Mouse (Mus musculus): ENCODE measurements around the gene Cntnap5b. TPM values are rescaled to one million over a fixed set of nuclear protein-coding genes. Genes with fewer than 3 reads are reported as not detected.

Gene Cntnap5b
- not detected in 2 replicates for polyA plus RNA-seq (2014; fragmentation: Nextera tagmentation; extraction: Ambion mirVana)

DNA sequence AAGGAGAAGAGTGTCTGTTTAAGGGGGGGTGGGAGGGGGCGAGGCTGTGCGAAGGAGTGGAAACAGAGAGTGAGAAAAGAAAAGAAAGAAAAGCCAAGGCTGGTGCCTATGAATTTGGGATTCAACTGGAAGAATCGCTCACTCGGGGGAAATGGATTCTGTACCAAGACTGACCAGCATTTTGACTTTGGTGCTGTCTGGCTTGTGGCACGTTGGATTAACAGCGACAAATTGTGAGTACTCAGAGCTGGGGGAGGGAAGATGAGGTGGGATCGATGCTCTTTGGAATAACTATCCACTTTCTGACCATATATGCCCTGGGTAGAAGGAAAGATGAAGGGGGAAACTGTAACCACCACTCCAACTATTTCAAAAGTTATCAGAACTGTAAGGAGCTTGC lies at the start of gene Cntnap5b:
Gene Cntnap5b (plus strand): TSS at position 152 of the 400 bp plus-strand sequence.
- H3K36me3 ChIP-seq (ENCODE audit: control insufficient read depth, insufficient read depth, low read length), result no peaks in the 10 kb centered on the region
- H3K27me3 ChIP-seq (replicated peaks; ENCODE audit: control insufficient read depth, insufficient read depth, low read length), result no peaks in the 10 kb centered on the region
- H3K4me3 ChIP-seq (ENCODE audit: low read depth, low read length), result no peak within 1 kb of the TSS
- H3K4me2 ChIP-seq, result no peak within 1 kb of the TSS
- H3K4me1 ChIP-seq (replicated peaks; ENCODE audit: control insufficient read depth, insufficient read depth, low read length), result no peaks in the 10 kb centered on the region
- ATAC-seq (replicated peaks; ENCODE audit: low FRiP score), result no peak
- H3K9ac ChIP-seq (ENCODE audit: low read depth, low read length), result no peak within 1 kb of the TSS
- no peaks in the 10 kb centered on the region for H3K9me3 ChIP-seq (ENCODE audit: control insufficient read depth, low read length)
- 28% methylated on average over 7 of the region's 7 CpGs for WGBS
- DNase-seq (ENCODE audit: low spot score), result no peak
- H3K27ac ChIP-seq (ENCODE audit: low read depth, low read length), result no peak within 1 kb of the TSS

GRCm38 (mm10) chr1:99759996-99760395 lies 12.6 kb upstream of the Cntnap5b start:
- no peaks in the 10 kb centered on the region for H3K27me3 ChIP-seq (replicated peaks; ENCODE audit: control insufficient read depth, insufficient read depth, low read length)
- DNase-seq (ENCODE audit: low spot score), result no peak
- H3K4me2 ChIP-seq, result no peak overlapping the region
- H3K4me3 ChIP-seq (ENCODE audit: low read depth, low read length), result no peak overlapping the region
- H3K27ac ChIP-seq (ENCODE audit: low read depth, low read length), result no peak overlapping the region
- no peak for ATAC-seq (replicated peaks; ENCODE audit: low FRiP score)
- H3K4me1 ChIP-seq (replicated peaks; ENCODE audit: control insufficient read depth, insufficient read depth, low read length), result no peaks in the 10 kb centered on the region
- H3K9me3 ChIP-seq (ENCODE audit: control insufficient read depth, low read length), result no peaks in the 10 kb centered on the region
- no peak overlapping the region for H3K9ac ChIP-seq (ENCODE audit: low read depth, low read length)
- H3K36me3 ChIP-seq (ENCODE audit: control insufficient read depth, insufficient read depth, low read length), result no peaks in the 10 kb centered on the region
- 83% methylated on average over 1 of the region's 1 CpGs for WGBS

- 2% methylated on average over 19 of the region's 19 CpGs for WGBS
- Histone ChIP-seq H3K9me3 (ENCODE audit: control insufficient read depth, low read length) (no peaks in the 10 kb centered on the region), H3K27me3 (replicated peaks; ENCODE audit: control insufficient read depth, insufficient read depth, low read length) (no peaks in the 10 kb centered on the region), H3K9ac (ENCODE audit: low read depth, low read length) (no peak overlapping the region), H3K4me2 (no peak overlapping the region), H3K27ac (ENCODE audit: low read depth, low read length) (no peak overlapping the region), H3K4me3 (ENCODE audit: low read depth, low read length) (no peak overlapping the region), H3K4me1 (replicated peaks; ENCODE audit: control insufficient read depth, insufficient read depth, low read length) (no peaks in the 10 kb centered on the region), H3K36me3 (ENCODE audit: control insufficient read depth, insufficient read depth, low read length) (no peaks in the 10 kb centered on the region)
- peak; percentile 65; the same call in 1 of the 2 replicates for ATAC-seq (replicated peaks; ENCODE audit: low FRiP score)
- peak; percentile 48 for DNase-seq (ENCODE audit: low spot score)
These were observed 382 bp upstream of the Cntnap5b start for GRCm38 (mm10) chr1:99772183-99772582.

DNA sequence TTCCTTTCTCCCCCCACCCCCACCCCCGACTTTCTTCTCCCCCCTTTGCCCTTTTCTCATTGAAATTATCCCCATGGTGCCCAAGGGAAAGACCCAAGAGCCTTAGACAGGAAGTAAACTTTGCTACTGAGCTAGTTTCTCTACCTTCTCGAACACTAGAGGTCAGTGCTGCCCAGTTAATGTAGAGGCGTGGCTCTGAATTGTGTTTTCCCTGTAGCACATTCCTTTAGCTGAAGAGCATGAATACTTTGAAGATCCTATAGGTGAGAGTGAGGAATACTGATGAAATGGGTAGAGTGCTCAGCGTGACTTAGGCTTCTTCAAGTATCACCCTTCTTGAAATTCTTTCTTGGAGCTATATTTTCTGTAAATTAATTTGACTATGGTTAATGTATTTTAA lies 1.6 kb downstream of the Cntnap5b start:
- H3K4me1 ChIP-seq (replicated peaks; ENCODE audit: control insufficient read depth, insufficient read depth, low read length), result no peaks in the 10 kb centered on the region
- no peaks in the 10 kb centered on the region for H3K9me3 ChIP-seq (ENCODE audit: control insufficient read depth, low read length)
- no peak for DNase-seq (ENCODE audit: low spot score)
- H3K4me2 ChIP-seq, result no peak overlapping the region
- no peak overlapping the region for H3K27ac ChIP-seq (ENCODE audit: low read depth, low read length)
- no peak for ATAC-seq (replicated peaks; ENCODE audit: low FRiP score)
- H3K27me3 ChIP-seq (replicated peaks; ENCODE audit: control insufficient read depth, insufficient read depth, low read length), result no peaks in the 10 kb centered on the region
- H3K9ac ChIP-seq (ENCODE audit: low read depth, low read length), result no peak overlapping the region
- H3K36me3 ChIP-seq (ENCODE audit: control insufficient read depth, insufficient read depth, low read length), result no peaks in the 10 kb centered on the region
- WGBS, result 9% methylated on average over 4 of the region's 4 CpGs
- no peak overlapping the region for H3K4me3 ChIP-seq (ENCODE audit: low read depth, low read length)

DNA sequence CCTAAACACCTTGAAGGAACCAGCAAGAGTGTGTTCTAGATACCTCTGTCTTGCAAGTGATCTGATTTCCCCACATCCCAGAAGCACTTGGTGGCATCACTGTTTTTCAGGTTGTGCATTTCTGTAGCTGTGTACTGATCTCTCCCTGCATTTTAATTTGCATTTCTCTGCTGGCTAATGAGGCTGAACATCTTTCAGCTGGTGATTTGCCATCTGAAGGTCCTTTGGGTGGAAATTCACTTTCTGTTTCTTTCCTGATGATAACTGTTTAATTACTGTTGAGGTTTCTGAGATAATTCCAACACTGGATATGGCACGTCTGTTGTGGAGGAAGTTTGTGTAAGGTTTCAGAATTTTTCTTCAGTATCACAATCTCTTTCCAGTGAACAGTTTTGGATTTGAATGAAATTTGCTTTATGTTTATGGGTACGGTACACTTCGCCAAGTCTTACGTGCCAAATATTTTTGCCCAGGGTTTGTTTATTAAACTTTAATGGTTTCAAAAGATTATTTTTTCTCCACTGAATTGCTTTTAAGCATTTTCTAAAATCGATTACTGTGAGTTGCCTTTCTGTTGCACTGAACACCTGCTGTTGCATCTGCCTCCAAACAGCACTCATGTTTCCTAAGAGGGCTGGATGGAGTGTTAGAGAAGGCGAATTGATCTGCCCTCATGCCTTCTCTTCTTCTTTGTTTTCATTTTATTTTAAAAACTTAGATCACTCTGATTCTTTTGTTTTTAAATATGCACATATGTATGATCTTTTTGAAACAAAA lies 41.0 kb downstream of the Cntnap5b start:
- no peak for DNase-seq (ENCODE audit: low spot score)
- H3K4me1 ChIP-seq (replicated peaks; ENCODE audit: control insufficient read depth, insufficient read depth, low read length), result no peaks in the 10 kb centered on the region
- H3K36me3 ChIP-seq (ENCODE audit: control insufficient read depth, insufficient read depth, low read length), result no peaks in the 10 kb centered on the region
- H3K9me3 ChIP-seq (ENCODE audit: control insufficient read depth, low read length), result no peaks in the 10 kb centered on the region
- no peak overlapping the region for H3K4me2 ChIP-seq
- H3K9ac ChIP-seq (ENCODE audit: low read depth, low read length), result no peak overlapping the region
- no peaks in the 10 kb centered on the region for H3K27me3 ChIP-seq (replicated peaks; ENCODE audit: control insufficient read depth, insufficient read depth, low read length)
- no peak for ATAC-seq (replicated peaks; ENCODE audit: low FRiP score)
- H3K4me3 ChIP-seq (ENCODE audit: low read depth, low read length), result no peak overlapping the region
- WGBS, result 85% methylated on average over 6 of the region's 6 CpGs
- no peak overlapping the region for H3K27ac ChIP-seq (ENCODE audit: low read depth, low read length)

- no peaks in the 10 kb centered on the region for H3K4me1 ChIP-seq (replicated peaks; ENCODE audit: control insufficient read depth, insufficient read depth, low read length)
- no peak overlapping the region for H3K27ac ChIP-seq (ENCODE audit: low read depth, low read length)
- no peak overlapping the region for H3K9ac ChIP-seq (ENCODE audit: low read depth, low read length)
- no peaks in the 10 kb centered on the region for H3K27me3 ChIP-seq (replicated peaks; ENCODE audit: control insufficient read depth, insufficient read depth, low read length)
- DNase-seq (ENCODE audit: low spot score) (no peak), ATAC-seq (replicated peaks; ENCODE audit: low FRiP score) (no peak)
- no peaks in the 10 kb centered on the region for H3K36me3 ChIP-seq (ENCODE audit: control insufficient read depth, insufficient read depth, low read length)
- WGBS, result 94% methylated on average over 3 of the region's 3 CpGs
- H3K4me2 ChIP-seq, result no peak overlapping the region
- H3K4me3 ChIP-seq (ENCODE audit: low read depth, low read length), result no peak overlapping the region
- no peaks in the 10 kb centered on the region for H3K9me3 ChIP-seq (ENCODE audit: control insufficient read depth, low read length)
These were observed 99.8 kb downstream of the Cntnap5b start for GRCm38 (mm10) chr1:99872344-99872743.

- H3K27ac ChIP-seq (ENCODE audit: low read depth, low read length), result no peak overlapping the region
- no peaks in the 10 kb centered on the region for H3K9me3 ChIP-seq (ENCODE audit: control insufficient read depth, low read length)
- no peaks in the 10 kb centered on the region for H3K27me3 ChIP-seq (replicated peaks; ENCODE audit: control insufficient read depth, insufficient read depth, low read length)
- H3K36me3 ChIP-seq (ENCODE audit: control insufficient read depth, insufficient read depth, low read length), result no peaks in the 10 kb centered on the region
- H3K4me2 ChIP-seq, result no peak overlapping the region
- no peak for DNase-seq (ENCODE audit: low spot score)
- no peak overlapping the region for H3K4me3 ChIP-seq (ENCODE audit: low read depth, low read length)
- no peak overlapping the region for H3K9ac ChIP-seq (ENCODE audit: low read depth, low read length)
- no peaks in the 10 kb centered on the region for H3K4me1 ChIP-seq (replicated peaks; ENCODE audit: control insufficient read depth, insufficient read depth, low read length)
- ATAC-seq (replicated peaks; ENCODE audit: low FRiP score), result no peak
- 74% methylated on average over 2 of the region's 2 CpGs for WGBS
These were observed 135.2 kb downstream of the Cntnap5b start for GRCm38 (mm10) chr1:99907774-99908173.

GRCm38 (mm10) chr1:99943515-99943914 lies 170.9 kb downstream of the Cntnap5b start:
- no peak for ATAC-seq (replicated peaks; ENCODE audit: low FRiP score)
- H3K27me3 ChIP-seq (replicated peaks; ENCODE audit: control insufficient read depth, insufficient read depth, low read length), result no peaks in the 10 kb centered on the region
- H3K4me2 ChIP-seq, result no peak overlapping the region
- no peak overlapping the region for H3K27ac ChIP-seq (ENCODE audit: low read depth, low read length)
- no peaks in the 10 kb centered on the region for H3K4me1 ChIP-seq (replicated peaks; ENCODE audit: control insufficient read depth, insufficient read depth, low read length)
- H3K36me3 ChIP-seq (ENCODE audit: control insufficient read depth, insufficient read depth, low read length), result no peaks in the 10 kb centered on the region
- no peak overlapping the region for H3K4me3 ChIP-seq (ENCODE audit: low read depth, low read length)
- H3K9ac ChIP-seq (ENCODE audit: low read depth, low read length), result no peak overlapping the region
- H3K9me3 ChIP-seq (ENCODE audit: control insufficient read depth, low read length), result no peaks in the 10 kb centered on the region
- DNase-seq (ENCODE audit: low spot score), result no peak

DNA sequence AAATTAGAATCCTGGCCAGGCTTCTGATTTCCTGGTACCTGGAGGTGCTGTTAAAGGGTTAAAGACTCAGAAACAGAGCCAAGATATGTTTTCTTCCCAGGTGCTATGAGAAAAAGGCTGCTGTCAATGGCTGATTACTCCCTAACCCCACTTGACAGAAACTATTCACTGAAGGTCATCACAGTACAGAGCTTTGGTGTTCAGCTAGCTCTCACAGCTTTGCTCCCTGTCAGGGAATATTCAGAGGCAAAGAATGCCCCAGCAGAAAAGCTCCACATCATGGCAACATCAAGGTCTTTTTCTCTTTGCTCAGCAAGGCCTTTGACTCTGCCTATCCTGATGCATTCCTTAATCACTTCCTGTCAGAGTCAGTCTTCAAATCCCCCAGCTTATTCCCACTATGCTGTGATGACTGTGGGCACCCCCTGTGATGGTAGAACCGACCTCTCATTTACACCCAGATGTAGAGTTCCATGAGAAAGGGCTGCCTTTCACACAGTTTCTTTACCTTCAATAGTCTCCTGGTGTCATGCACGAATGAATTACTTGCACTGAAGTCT lies 186.9 kb downstream of the Cntnap5b start:
- no peaks in the 10 kb centered on the region for H3K27me3 ChIP-seq (replicated peaks; ENCODE audit: control insufficient read depth, insufficient read depth, low read length)
- no peaks in the 10 kb centered on the region for H3K36me3 ChIP-seq (ENCODE audit: control insufficient read depth, insufficient read depth, low read length)
- H3K9ac ChIP-seq (ENCODE audit: low read depth, low read length), result no peak overlapping the region
- no peak overlapping the region for H3K4me2 ChIP-seq
- H3K27ac ChIP-seq (ENCODE audit: low read depth, low read length), result no peak overlapping the region
- no peaks in the 10 kb centered on the region for H3K9me3 ChIP-seq (ENCODE audit: control insufficient read depth, low read length)
- 41% methylated on average over 2 of the region's 2 CpGs for WGBS
- no peak overlapping the region for H3K4me3 ChIP-seq (ENCODE audit: low read depth, low read length)
- H3K4me1 ChIP-seq (replicated peaks; ENCODE audit: control insufficient read depth, insufficient read depth, low read length), result no peaks in the 10 kb centered on the region
- DNase-seq (ENCODE audit: low spot score) (no peak), ATAC-seq (replicated peaks; ENCODE audit: low FRiP score) (no peak)
